Mouse (Mus musculus) neural tube, embryonic 15.5 days (tissue): Measurements from ENCODE around the gene Myo9a. TPM values are rescaled to one million over a fixed set of nuclear protein-coding genes. Genes with fewer than 3 reads are reported as not detected.

Source experiments
- ATAC-seq: fragments of 200-750 bp; cut with Nextera tagmentation; 2 replicates; pipeline ENCODE4 v1.8.0; 2017; ENCODE audit warnings: mild to moderate bottlenecking, moderate TSS enrichment, moderate library complexity; ENCODE audit not compliant: low FRiP score
- H3K27ac ChIP-seq: fragments of 300-500 bp; sonication (generic); replicated peaks from 2 replicates; pipeline ENCODE4 v1.5.1; 2015; ENCODE audit warnings: mild to moderate bottlenecking, inconsistent platforms
- H3K27me3 ChIP-seq: fragments of 300-500 bp; sonication (generic); replicated peaks from 2 replicates; pipeline ENCODE4 v1.6.1; 2015; ENCODE audit warnings: inconsistent platforms
- H3K36me3 ChIP-seq: fragments of 300-500 bp; sonication (generic); 2 replicates; pipeline ENCODE4 v1.6.1; 2015; ENCODE audit warnings: inconsistent platforms
- H3K4me1 ChIP-seq: fragments of 300-500 bp; sonication (generic); 2 replicates; pipeline ENCODE4 v1.6.1; 2015; ENCODE audit warnings: inconsistent platforms
- H3K4me2 ChIP-seq: fragments of 300-500 bp; sonication (generic); 2 replicates; pipeline ENCODE4 v1.6.1; 2015; ENCODE audit warnings: inconsistent platforms, mild to moderate bottlenecking, moderate library complexity
- H3K4me3 ChIP-seq: fragments of 300-500 bp; sonication (generic); replicated peaks from 2 replicates; pipeline ENCODE4 v1.5.1; 2015; ENCODE audit warnings: mild to moderate bottlenecking, inconsistent platforms
- H3K9ac ChIP-seq: fragments of 300-500 bp; sonication (generic); replicated peaks from 2 replicates; pipeline ENCODE4 v1.6.1; 2015; ENCODE audit warnings: mild to moderate bottlenecking, inconsistent platforms
- H3K9me3 ChIP-seq: fragments of 300-500 bp; sonication (generic); replicated peaks from 2 replicates; pipeline ENCODE4 v1.6.1; 2016; ENCODE audit warnings: inconsistent platforms
- WGBS: fragments of 180-500 bp; shearing (Covaris S2); methylation state at CpG from one replicate; pipeline ENCODE4 v1.1.7; 2015; ENCODE audit warnings: mixed read lengths; 5-methylcytosine and 5-hydroxymethylcytosine counted together
- polyA plus RNA-seq: library from polyadenylated mRNA; unstranded; fragments of >200 nt; fragmentation: Nextera tagmentation; extraction: Ambion mirVana; gene quantifications from 2 replicates; pipeline ENCODE4 v1.2.1, GENCODE M21; 2015

Gene Myo9a
- polyA plus RNA-seq, 1 experiment from 2014 or later = 23.8 TPM

- H3K4me3 ChIP-seq = no peak overlapping the region
- no peak for ATAC-seq
- H3K4me2 ChIP-seq = no peak overlapping the region
- 76% methylated on average over 11 of the region's 12 CpGs for WGBS
- no peaks in the 10 kb centered on the region for H3K36me3 ChIP-seq
- no peak overlapping the region for H3K27ac ChIP-seq
- no peaks in the 10 kb centered on the region for H3K9me3 ChIP-seq
- H3K9ac ChIP-seq = no peak overlapping the region
- no peaks in the 10 kb centered on the region for H3K27me3 ChIP-seq
- peaks cover 3% of the 10 kb centered on the region; the same call in 1 of the 2 replicates for H3K4me1 ChIP-seq
Observed at GRCm38 (mm10) chr9:59940913-59941884, 190.5 kb downstream of the Myo9a start.

- no peaks in the 10 kb centered on the region for H3K9me3 ChIP-seq
- no peak overlapping the region for H3K27ac ChIP-seq
- H3K36me3 ChIP-seq = no peaks in the 10 kb centered on the region
- no peak for ATAC-seq
- no peak overlapping the region for H3K4me2 ChIP-seq
- no peak overlapping the region for H3K4me3 ChIP-seq
- H3K4me1 ChIP-seq = peaks cover 3% of the 10 kb centered on the region; the same call in 1 of the 2 replicates
- H3K9ac ChIP-seq = no peak overlapping the region
- WGBS = 70% methylated on average over 9 of the region's 9 CpGs
- no peaks in the 10 kb centered on the region for H3K27me3 ChIP-seq
Observed at GRCm38 (mm10) chr9:59941885-59942350, 191.2 kb downstream of the Myo9a start.

- ATAC-seq = no peak
- 32% methylated on average over 5 of the region's 5 CpGs for WGBS
- peaks cover 3% of the 10 kb centered on the region; the same call in 1 of the 2 replicates for H3K4me1 ChIP-seq
Observed at GRCm38 (mm10) chr9:59942501-59943085, 191.9 kb downstream of the Myo9a start.

GRCm38 (mm10) chr9:59943826-59944225, 193.1 kb downstream of the Myo9a start:
- H3K4me1 ChIP-seq = peaks cover 3% of the 10 kb centered on the region; the same call in 1 of the 2 replicates
- 87% methylated on average over 6 of the region's 6 CpGs for WGBS
- no peak overlapping the region for H3K4me2 ChIP-seq
- H3K4me3 ChIP-seq = no peak overlapping the region
- no peak overlapping the region for H3K9ac ChIP-seq
- no peak overlapping the region for H3K27ac ChIP-seq
- no peaks in the 10 kb centered on the region for H3K9me3 ChIP-seq
- no peaks in the 10 kb centered on the region for H3K36me3 ChIP-seq
- no peaks in the 10 kb centered on the region for H3K27me3 ChIP-seq
- ATAC-seq = no peak

More at GRCm38 (mm10) chr9:59942501-59943085, 191.9 kb downstream of the Myo9a start:
- Histone ChIP-seq H3K9ac (no peak overlapping the region), H3K4me2 (no peak overlapping the region), H3K27me3 (no peaks in the 10 kb centered on the region), H3K36me3 (no peaks in the 10 kb centered on the region), H3K27ac (no peak overlapping the region), H3K9me3 (no peaks in the 10 kb centered on the region), H3K4me3 (no peak overlapping the region)

GRCm38 (mm10) chr9:59945241-59945640, 194.5 kb downstream of the Myo9a start:
- Histone ChIP-seq H3K27ac (no peak overlapping the region), H3K4me3 (no peak overlapping the region), H3K9ac (no peak overlapping the region), H3K9me3 (no peaks in the 10 kb centered on the region), H3K36me3 (no peaks in the 10 kb centered on the region), H3K27me3 (no peaks in the 10 kb centered on the region), H3K4me2 (no peak overlapping the region), H3K4me1 (peaks cover 3% of the 10 kb centered on the region; the same call in 1 of the 2 replicates)
- 80% methylated on average over 3 of the region's 3 CpGs for WGBS
- no peak for ATAC-seq

GRCm38 (mm10) chr9:59947271-59947670, 196.6 kb downstream of the Myo9a start:
- no peaks in the 10 kb centered on the region for H3K36me3 ChIP-seq
- ATAC-seq = no peak
- peaks cover 3% of the 10 kb centered on the region; the same call in 1 of the 2 replicates for H3K4me1 ChIP-seq
- H3K9me3 ChIP-seq = no peaks in the 10 kb centered on the region
- no peak overlapping the region for H3K9ac ChIP-seq
- 89% methylated on average over 8 of the region's 8 CpGs for WGBS
- no peak overlapping the region for H3K4me2 ChIP-seq
- H3K27ac ChIP-seq = no peak overlapping the region
- H3K4me3 ChIP-seq = no peak overlapping the region
- H3K27me3 ChIP-seq = no peaks in the 10 kb centered on the region

GRCm38 (mm10) chr9:59948226-59948625, 197.5 kb downstream of the Myo9a start:
- H3K27ac ChIP-seq = no peak overlapping the region
- 72% methylated on average over 8 of the region's 8 CpGs for WGBS
- H3K9me3 ChIP-seq = no peaks in the 10 kb centered on the region
- no peaks in the 10 kb centered on the region for H3K36me3 ChIP-seq
- no peak overlapping the region for H3K4me2 ChIP-seq
- no peaks in the 10 kb centered on the region for H3K4me1 ChIP-seq
- ATAC-seq = no peak
- no peaks in the 10 kb centered on the region for H3K27me3 ChIP-seq
- no peak overlapping the region for H3K4me3 ChIP-seq
- H3K9ac ChIP-seq = no peak overlapping the region

- no peaks in the 10 kb centered on the region for H3K27me3 ChIP-seq
- H3K36me3 ChIP-seq = no peaks in the 10 kb centered on the region
- ATAC-seq = no peak
- H3K4me3 ChIP-seq = no peak overlapping the region
- H3K9ac ChIP-seq = no peak overlapping the region
- no peak overlapping the region for H3K4me2 ChIP-seq
- H3K27ac ChIP-seq = no peak overlapping the region
- WGBS = 89% methylated on average over 17 of the region's 17 CpGs
- no peaks in the 10 kb centered on the region for H3K9me3 ChIP-seq
- no peaks in the 10 kb centered on the region for H3K4me1 ChIP-seq
Observed at GRCm38 (mm10) chr9:59948691-59949250, 198.1 kb downstream of the Myo9a start.

- H3K4me1 ChIP-seq = no peaks in the 10 kb centered on the region
- no peak overlapping the region for H3K27ac ChIP-seq
- H3K27me3 ChIP-seq = no peaks in the 10 kb centered on the region
- no peak overlapping the region for H3K4me2 ChIP-seq
- no peak overlapping the region for H3K4me3 ChIP-seq
- H3K36me3 ChIP-seq = no peaks in the 10 kb centered on the region
- no peaks in the 10 kb centered on the region for H3K9me3 ChIP-seq
- WGBS = 91% methylated on average over 6 of the region's 6 CpGs
- no peak overlapping the region for H3K9ac ChIP-seq
- no peak for ATAC-seq
Observed at GRCm38 (mm10) chr9:59949511-59949910, 198.8 kb downstream of the Myo9a start.

GRCm38 (mm10) chr9:59949981-59950380, 199.3 kb downstream of the Myo9a start:
- Histone ChIP-seq H3K4me2 (no peak overlapping the region), H3K4me3 (no peak overlapping the region), H3K9ac (no peak overlapping the region), H3K27me3 (no peaks in the 10 kb centered on the region), H3K36me3 (no peaks in the 10 kb centered on the region), H3K9me3 (no peaks in the 10 kb centered on the region), H3K27ac (no peak overlapping the region), H3K4me1 (no peaks in the 10 kb centered on the region)
- 89% methylated on average over 5 of the region's 5 CpGs for WGBS
- ATAC-seq = no peak

GRCm38 (mm10) chr9:59951001-59951750, 200.5 kb downstream of the Myo9a start:
- Histone ChIP-seq H3K27ac (no peak overlapping the region), H3K36me3 (no peaks in the 10 kb centered on the region), H3K9ac (no peak overlapping the region), H3K4me3 (no peak overlapping the region), H3K9me3 (no peaks in the 10 kb centered on the region), H3K4me2 (no peak overlapping the region), H3K27me3 (no peaks in the 10 kb centered on the region), H3K4me1 (0 out of 2 replicates have a peak, but pooled peaks cover 3% of the 10 kb centered on the region)
- ATAC-seq = no peak
- WGBS = 91% methylated on average over 9 of the region's 9 CpGs
